Mouse (Mus musculus): ENCODE measurements around the gene Gm2030. TPM values are rescaled to one million over a fixed set of nuclear protein-coding genes. Genes with fewer than 3 reads are reported as not detected.
"Not testable (repeated sequence)": the region's sequence is repeated elsewhere in the genome, so short reads cannot be mapped to it uniquely, and the experiment has no call there.

The Gm2030 gene
- not detected in 2 replicates for polyA plus RNA-seq (2012; rRNA removed)

DNA sequence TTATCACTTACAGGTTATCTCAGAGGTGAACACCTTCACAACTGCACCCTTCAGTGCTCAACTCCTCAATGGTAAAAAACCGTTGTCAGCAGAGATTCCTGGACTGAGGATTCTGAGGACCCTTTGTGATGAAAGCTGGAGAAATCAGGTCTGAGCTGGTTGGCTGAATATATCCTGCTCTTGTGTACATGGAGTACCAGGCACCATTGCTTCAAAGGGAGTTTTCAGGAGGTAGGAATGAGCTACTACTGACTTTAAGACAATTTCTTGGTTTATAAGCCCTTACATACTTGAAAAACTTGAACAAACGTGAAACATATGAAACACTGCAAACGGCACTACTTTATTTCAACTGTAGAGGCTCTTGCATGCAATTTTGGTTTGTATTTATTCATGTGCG is at the start of gene Gm2030:
Gm2030 (minus strand) TSS at position 101 of the 400 bp plus-strand sequence.
- not testable (repeated sequence) for H3K4me3 ChIP-seq (ENCODE audit: insufficient read depth, low read length); H3K4me1 ChIP-seq (ENCODE audit: control insufficient read depth, insufficient read depth, low read length); H3K27ac ChIP-seq (ENCODE audit: insufficient read depth, low read length)

Other genes starting within 250 kb of the Gm2030 start
- not detected in 2 replicates for gene Gm2012, start 78.7 kb downstream of the Gm2030 start, polyA plus RNA-seq (2012; rRNA removed)
- gene Slx, start 235.5 kb upstream of the Gm2030 start, polyA plus RNA-seq (2012; rRNA removed) = not detected in 2 replicates